Mouse (Mus musculus): Measurements from ENCODE around the gene Gm20837.
"Not testable (repeated sequence)": the region's sequence is repeated elsewhere in the genome, so short reads cannot be mapped to it uniquely, and the experiment has no call there.

Gm20837 gene
- long read RNA-seq, experiment 1, result 0 reads
- long read RNA-seq, experiment 2, result 0 reads

DNA sequence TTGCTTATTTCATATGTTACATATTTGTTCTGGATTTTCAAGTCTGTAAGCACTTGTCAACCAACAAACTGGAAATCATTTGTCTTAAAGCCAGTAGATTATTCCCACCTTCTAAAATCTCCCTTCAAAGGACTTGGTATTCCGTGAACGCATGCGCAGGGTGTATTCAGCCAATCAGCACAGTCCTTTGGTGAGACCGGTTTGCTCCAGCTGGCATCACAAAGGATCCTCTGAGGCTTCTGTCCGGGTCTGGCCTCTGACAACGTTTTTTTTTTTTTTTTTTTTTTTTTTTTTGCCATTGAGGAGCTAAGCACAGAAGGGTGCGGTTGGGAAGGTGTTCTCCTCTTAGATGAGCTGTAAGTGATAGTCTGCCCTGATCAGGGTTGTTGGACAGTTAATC lies at the start of gene Gm20837:
Gene Gm20837, plus strand, starts transcription at position 301 of the 400 bp plus-strand sequence.
- intact Hi-C loops (cut with DNase I), result not testable (repeated sequence)

Measured in adrenal gland (tissue).